Mouse (Mus musculus): ENCODE data around the gene Wwox. TPM values are rescaled to one million over a fixed set of nuclear protein-coding genes. Genes with fewer than 3 reads are reported as not detected.

The Wwox gene
- polyA plus RNA-seq, 1 experiment from 2014 or later, result 16.3 TPM

GRCm38 (mm10) chr8:114777271-114777980, 338.0 kb downstream of the Wwox start:
- Histone ChIP-seq H3K4me3 (replicated peaks; ENCODE audit: low read depth, low read length) (no peak overlapping the region), H3K4me2 (ENCODE audit: low read length) (no peak overlapping the region), H3K27me3 (ENCODE audit: insufficient read depth, low read length) (no peaks in the 10 kb centered on the region), H3K27ac (no peak overlapping the region), H3K9me3 (replicated peaks; ENCODE audit: low read length) (no peaks in the 10 kb centered on the region), H3K36me3 (ENCODE audit: insufficient read depth, low read length) (no peaks in the 10 kb centered on the region), H3K4me1 (replicated peaks; ENCODE audit: insufficient read depth, low read length) (peaks cover 9% of the 10 kb centered on the region; the same call in 1 of the 2 replicates), H3K9ac (ENCODE audit: low read depth, low read length) (no peak overlapping the region)
- no peak for ATAC-seq (replicated peaks; ENCODE audit: low FRiP score, low read depth)
- DNase-seq (ENCODE audit: low spot score), result no peak
- 68% methylated on average over 10 of the region's 10 CpGs for WGBS
- TF ChIP-seq CTCF (IDR thresholded peaks at IDR 0.05; ENCODE audit: low read depth), result no peak

DNA sequence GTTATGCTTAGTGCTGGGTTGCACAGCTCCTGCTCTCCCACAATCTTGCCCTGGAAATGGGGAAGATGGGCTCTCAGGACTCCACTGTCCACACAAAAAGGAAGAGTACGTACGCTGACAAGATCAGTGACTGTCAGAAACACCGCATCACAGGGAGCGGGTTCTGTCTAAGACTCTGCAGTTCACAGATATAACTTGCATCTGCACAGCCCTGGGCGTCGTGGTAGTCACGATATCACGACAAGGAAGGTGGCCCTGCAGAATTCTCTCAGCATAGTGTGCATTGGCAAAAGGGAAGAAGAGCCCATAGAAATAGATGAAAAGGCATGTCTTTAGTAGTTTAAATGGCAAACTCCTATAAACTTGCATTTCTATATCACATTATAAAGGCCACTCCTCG, 339.5 kb downstream of the Wwox start:
- Histone ChIP-seq H3K27ac (no peak overlapping the region), H3K4me3 (replicated peaks; ENCODE audit: low read depth, low read length) (no peak overlapping the region), H3K27me3 (ENCODE audit: insufficient read depth, low read length) (no peaks in the 10 kb centered on the region), H3K4me1 (replicated peaks; ENCODE audit: insufficient read depth, low read length) (peaks cover 4% of the 10 kb centered on the region; the same call in 1 of the 2 replicates), H3K4me2 (ENCODE audit: low read length) (no peak overlapping the region), H3K9me3 (replicated peaks; ENCODE audit: low read length) (no peaks in the 10 kb centered on the region), H3K36me3 (ENCODE audit: insufficient read depth, low read length) (no peaks in the 10 kb centered on the region), H3K9ac (ENCODE audit: low read depth, low read length) (no peak overlapping the region)
- WGBS, result 88% methylated on average over 9 of the region's 9 CpGs
- no peak for ATAC-seq (replicated peaks; ENCODE audit: low FRiP score, low read depth)
- DNase-seq (ENCODE audit: low spot score), result no peak
- TF ChIP-seq CTCF (IDR thresholded peaks at IDR 0.05; ENCODE audit: low read depth), result no peak

DNA sequence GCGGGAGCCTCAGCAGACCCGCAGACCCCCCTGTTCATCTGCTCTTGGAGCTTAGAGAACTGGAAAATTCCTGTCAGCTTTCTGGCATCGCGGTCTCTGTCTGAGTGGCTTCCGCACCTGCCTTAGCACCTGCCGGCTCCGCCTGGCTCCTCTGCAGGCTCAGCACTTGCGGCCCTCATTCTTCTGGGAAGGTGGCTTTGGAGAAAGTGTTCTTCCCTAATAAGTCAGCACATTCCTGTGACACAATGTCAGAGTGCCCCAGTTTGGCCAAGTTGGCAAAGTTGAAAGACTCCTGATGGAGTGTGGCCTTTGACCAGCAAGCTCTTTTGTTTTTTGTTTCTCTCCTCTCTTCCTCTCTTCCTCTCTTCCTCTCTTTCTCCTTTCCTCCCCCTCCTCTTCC, 343.9 kb downstream of the Wwox start:
- Histone ChIP-seq H3K9me3 (replicated peaks; ENCODE audit: low read length) (no peaks in the 10 kb centered on the region), H3K9ac (ENCODE audit: low read depth, low read length) (no peak overlapping the region), H3K36me3 (ENCODE audit: insufficient read depth, low read length) (no peaks in the 10 kb centered on the region), H3K4me3 (replicated peaks; ENCODE audit: low read depth, low read length) (no peak overlapping the region), H3K27me3 (ENCODE audit: insufficient read depth, low read length) (no peaks in the 10 kb centered on the region), H3K4me2 (ENCODE audit: low read length) (no peak overlapping the region), H3K4me1 (replicated peaks; ENCODE audit: insufficient read depth, low read length) (no peaks in the 10 kb centered on the region), H3K27ac (no peak overlapping the region)
- ATAC-seq (replicated peaks; ENCODE audit: low FRiP score, low read depth) (no peak), DNase-seq (ENCODE audit: low spot score) (no peak)
- 82% methylated on average over 8 of the region's 8 CpGs for WGBS
- TF ChIP-seq CTCF (IDR thresholded peaks at IDR 0.05; ENCODE audit: low read depth), result no peak

DNA sequence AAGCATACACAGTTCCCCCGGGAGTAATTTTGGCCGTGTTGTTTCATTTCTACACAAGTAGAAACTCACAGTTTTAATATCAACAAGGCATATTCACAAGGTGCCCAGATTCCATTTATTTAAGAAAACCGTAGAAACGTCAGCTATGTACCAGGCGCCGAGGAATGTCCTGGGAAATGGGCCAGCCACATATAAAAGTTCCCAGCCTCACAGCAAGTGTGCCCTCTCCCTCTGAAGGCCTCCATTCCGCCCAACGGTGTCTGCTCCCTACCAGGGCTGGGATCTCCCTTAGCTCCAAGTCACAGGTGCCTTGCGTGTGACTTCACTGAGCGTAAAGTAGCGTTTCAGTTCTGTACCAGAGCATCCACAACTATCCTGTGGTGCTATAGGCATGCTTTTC, 346.4 kb downstream of the Wwox start:
- Histone ChIP-seq H3K27me3 (ENCODE audit: insufficient read depth, low read length) (no peaks in the 10 kb centered on the region), H3K4me3 (replicated peaks; ENCODE audit: low read depth, low read length) (no peak overlapping the region), H3K4me1 (replicated peaks; ENCODE audit: insufficient read depth, low read length) (no peaks in the 10 kb centered on the region), H3K4me2 (ENCODE audit: low read length) (no peak overlapping the region), H3K27ac (no peak overlapping the region), H3K9me3 (replicated peaks; ENCODE audit: low read length) (no peaks in the 10 kb centered on the region), H3K36me3 (ENCODE audit: insufficient read depth, low read length) (no peaks in the 10 kb centered on the region), H3K9ac (ENCODE audit: low read depth, low read length) (no peak overlapping the region)
- no peak for ATAC-seq (replicated peaks; ENCODE audit: low FRiP score, low read depth)
- 86% methylated on average over 11 of the region's 11 CpGs for WGBS
- no peak for TF ChIP-seq CTCF (IDR thresholded peaks at IDR 0.05; ENCODE audit: low read depth)
- no peak for DNase-seq (ENCODE audit: low spot score)

GRCm38 (mm10) chr8:114789616-114790015, 350.2 kb downstream of the Wwox start:
- no peak overlapping the region for H3K9ac ChIP-seq (ENCODE audit: low read depth, low read length)
- no peaks in the 10 kb centered on the region for H3K27me3 ChIP-seq (ENCODE audit: insufficient read depth, low read length)
- TF ChIP-seq CTCF (IDR thresholded peaks at IDR 0.05; ENCODE audit: low read depth), result no peak
- no peak for ATAC-seq (replicated peaks; ENCODE audit: low FRiP score, low read depth)
- no peak overlapping the region for H3K4me2 ChIP-seq (ENCODE audit: low read length)
- H3K36me3 ChIP-seq (ENCODE audit: insufficient read depth, low read length), result no peaks in the 10 kb centered on the region
- no peak overlapping the region for H3K27ac ChIP-seq
- DNase-seq (ENCODE audit: low spot score), result no peak
- 69% methylated on average over 7 of the region's 7 CpGs for WGBS
- no peaks in the 10 kb centered on the region for H3K9me3 ChIP-seq (replicated peaks; ENCODE audit: low read length)
- no peak overlapping the region for H3K4me3 ChIP-seq (replicated peaks; ENCODE audit: low read depth, low read length)
- H3K4me1 ChIP-seq (replicated peaks; ENCODE audit: insufficient read depth, low read length), result peaks cover 10% of the 10 kb centered on the region; the same call in 1 of the 2 replicates

DNA sequence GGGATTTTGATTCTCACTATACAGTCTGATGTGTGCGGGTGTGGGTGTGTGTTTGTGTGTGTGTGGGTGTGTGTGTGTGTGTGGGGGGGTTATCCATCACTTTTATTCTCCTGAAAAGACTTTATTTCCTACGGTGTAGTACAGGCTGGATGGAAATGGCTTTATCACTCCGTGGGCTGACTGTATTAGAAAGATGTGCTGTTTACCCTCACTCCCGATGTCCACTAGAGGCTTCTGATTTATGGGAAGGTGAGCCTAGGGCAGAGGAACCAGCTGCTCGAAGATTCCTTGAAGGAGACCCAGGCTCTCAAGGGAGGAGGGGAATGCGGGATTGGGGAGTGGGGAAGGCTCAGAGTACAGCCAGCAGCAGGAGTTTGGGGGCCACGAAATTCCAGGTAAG, 351.3 kb downstream of the Wwox start:
- H3K9ac ChIP-seq (ENCODE audit: low read depth, low read length), result no peak overlapping the region
- DNase-seq (ENCODE audit: low spot score) (peak; percentile 58), ATAC-seq (replicated peaks; ENCODE audit: low FRiP score, low read depth) (no peak; the same call in 1 of the 2 replicates)
- no peaks in the 10 kb centered on the region for H3K36me3 ChIP-seq (ENCODE audit: insufficient read depth, low read length)
- TF ChIP-seq CTCF (IDR thresholded peaks at IDR 0.05; ENCODE audit: low read depth), result no peak
- no peak overlapping the region for H3K27ac ChIP-seq
- no peak overlapping the region for H3K4me2 ChIP-seq (ENCODE audit: low read length)
- 21% methylated on average over 7 of the region's 7 CpGs for WGBS
- no peak overlapping the region for H3K4me3 ChIP-seq (replicated peaks; ENCODE audit: low read depth, low read length)
- H3K27me3 ChIP-seq (ENCODE audit: insufficient read depth, low read length), result no peaks in the 10 kb centered on the region
- peaks cover 10% of the 10 kb centered on the region; the same call in 1 of the 2 replicates for H3K4me1 ChIP-seq (replicated peaks; ENCODE audit: insufficient read depth, low read length)
- no peaks in the 10 kb centered on the region for H3K9me3 ChIP-seq (replicated peaks; ENCODE audit: low read length)

All from kidney, postnatal 0 days (tissue).